Mouse (Mus musculus) embryonic fibroblast, embryonic 13.5 days (primary cell): ENCODE measurements around the gene S100a1.

ENCODE experiments used
- CTCF ChIP-seq: IDR thresholded peaks from 2 replicates; pipeline ENCODE4 v1.5.1; 2011; ENCODE audit warnings: mild to moderate bottlenecking, control low read depth, low read length, moderate library complexity, borderline replicate concordance; ENCODE audit not compliant: insufficient read depth
- POLR2A ChIP-seq: IDR thresholded peaks from 2 replicates; pipeline ENCODE4 v1.6.1; 2011; ENCODE audit warnings: low read depth, mild to moderate bottlenecking, control low read depth, low read length, moderate library complexity

DNA sequence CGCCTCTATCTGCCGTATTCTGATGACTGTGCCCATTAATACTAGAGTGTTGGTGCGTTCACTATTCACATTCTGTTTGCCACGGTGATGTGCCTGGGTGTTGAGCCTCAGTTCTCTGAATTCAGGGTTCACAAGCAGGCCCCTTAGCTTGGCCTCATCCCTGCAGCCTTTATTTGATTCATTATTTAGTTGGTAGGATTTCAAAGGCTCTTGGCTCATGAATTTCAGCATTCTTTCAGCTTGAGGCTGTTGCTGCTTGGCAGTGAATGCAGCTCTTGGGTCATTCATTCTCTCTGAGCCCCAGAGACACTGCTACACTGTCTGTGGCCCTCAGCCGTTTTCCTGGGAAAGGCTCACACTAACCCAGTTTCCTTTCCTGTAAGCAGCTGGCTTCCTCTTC, 41.8 kb upstream of the S100a1 start:
- TF ChIP-seq CTCF (no peak), POLR2A (no peak)
